Mouse (Mus musculus): ENCODE measurements at regions not wholly inside any gene's neighbourhood (a gene's known extent, or its start where the extent isn't known, plus 50 kb on each side); places are given as distances from the start of the nearest gene placed in this dataset.
A peak's percentile ranks its signal among the peaks of the same experiment; 100 is the strongest.

DNA sequence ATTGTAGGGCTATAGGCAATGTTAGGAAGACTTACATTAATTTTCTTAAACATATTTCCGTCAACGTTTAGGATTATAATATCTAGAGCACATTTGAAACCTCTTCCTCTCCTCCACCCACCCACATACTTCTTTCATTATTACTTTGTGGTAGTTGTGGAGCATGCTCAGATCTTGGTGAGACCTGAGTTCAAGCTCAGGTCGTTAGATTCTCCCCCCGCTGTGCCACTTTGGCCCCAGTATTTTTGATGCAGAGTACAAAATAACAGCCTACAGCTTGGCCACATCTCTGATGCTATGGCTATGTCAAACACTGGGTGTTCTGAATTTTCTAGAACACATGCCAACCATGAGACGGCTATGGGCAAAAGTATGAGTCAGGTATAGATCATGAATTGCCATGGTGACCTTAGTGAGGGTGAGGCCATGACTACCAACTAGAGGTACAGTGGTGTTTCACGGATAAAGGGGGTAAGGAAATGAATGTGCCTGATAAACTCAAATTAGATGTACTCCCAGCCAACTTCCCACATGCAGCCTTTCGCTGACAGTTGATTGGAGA lies 68.5 kb upstream of the H2afz start:
- DNase-seq (ENCODE audit: low read depth), result no peak

DNA sequence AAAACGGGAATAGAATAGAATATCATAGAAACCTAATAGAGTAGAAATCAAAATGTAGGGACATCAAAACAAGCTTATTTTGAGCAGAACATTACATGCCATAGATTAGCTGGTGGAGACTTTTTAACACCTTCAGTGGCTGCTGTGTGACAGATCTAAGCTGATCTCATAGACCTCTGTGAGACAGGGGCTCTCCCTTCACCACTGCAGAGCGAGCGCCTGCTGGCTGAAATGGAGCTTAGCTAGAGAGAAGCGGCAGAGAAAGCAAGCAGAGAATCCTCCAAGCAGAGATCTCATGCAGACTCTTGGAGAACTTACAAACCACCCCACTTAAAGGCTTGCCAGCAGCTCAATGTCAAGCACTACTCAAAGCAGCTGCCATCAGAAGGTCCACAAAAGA lies 65.5 kb upstream of the H2afz start:
- no peak for DNase-seq (ENCODE audit: low read depth)

DNA sequence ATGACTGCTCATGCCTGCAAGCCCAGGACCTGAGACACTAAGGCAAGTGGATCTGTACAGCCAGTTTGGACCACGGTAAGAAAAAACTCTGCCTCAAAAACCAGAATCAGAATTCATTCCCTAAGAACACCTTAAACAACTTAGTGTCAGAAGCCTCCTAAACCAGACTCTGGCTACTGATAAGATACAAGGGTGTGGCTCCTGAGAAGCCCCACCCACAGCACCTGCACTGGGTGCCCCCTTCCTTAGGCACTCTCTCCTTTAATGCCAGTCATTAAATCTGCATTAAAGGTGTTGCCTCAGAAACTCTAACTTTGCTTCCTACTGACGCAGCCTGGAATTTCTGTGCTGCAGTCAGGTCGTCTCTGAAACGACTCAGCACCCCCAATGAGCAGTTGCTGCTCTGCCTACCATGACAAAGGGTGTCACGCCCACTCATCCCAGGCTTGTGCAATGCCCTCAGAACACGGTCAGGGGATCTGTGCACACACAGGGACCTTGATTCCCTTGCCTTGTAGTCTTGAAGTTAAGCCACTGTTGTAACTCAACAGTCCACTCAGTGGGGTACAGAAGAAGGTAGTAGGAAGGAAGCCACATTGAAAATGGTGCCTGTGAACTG lies 62.8 kb upstream of the H2afz start:
- DNase-seq (ENCODE audit: low read depth), result peak; percentile 17

DNA sequence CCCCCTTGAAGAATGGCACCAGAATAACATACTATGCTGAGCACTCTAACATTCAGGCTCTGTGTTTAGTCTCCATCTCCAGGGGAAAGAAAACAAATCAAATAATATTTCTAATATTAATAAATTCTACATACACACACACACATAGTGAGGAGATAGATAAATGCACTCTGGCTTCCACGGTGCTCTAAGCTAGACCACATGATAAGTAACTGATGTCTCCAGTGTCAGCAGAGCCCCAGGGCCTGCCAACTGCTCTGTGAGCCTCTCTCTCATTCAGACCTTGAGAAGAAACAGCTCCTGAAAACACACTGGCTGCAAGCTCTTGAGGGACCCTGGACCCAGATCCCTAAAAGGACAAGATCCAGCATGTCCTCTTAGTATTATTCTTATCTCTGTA lies 56.9 kb upstream of the H2afz start:
- DNase-seq (ENCODE audit: low read depth), result no peak

DNA sequence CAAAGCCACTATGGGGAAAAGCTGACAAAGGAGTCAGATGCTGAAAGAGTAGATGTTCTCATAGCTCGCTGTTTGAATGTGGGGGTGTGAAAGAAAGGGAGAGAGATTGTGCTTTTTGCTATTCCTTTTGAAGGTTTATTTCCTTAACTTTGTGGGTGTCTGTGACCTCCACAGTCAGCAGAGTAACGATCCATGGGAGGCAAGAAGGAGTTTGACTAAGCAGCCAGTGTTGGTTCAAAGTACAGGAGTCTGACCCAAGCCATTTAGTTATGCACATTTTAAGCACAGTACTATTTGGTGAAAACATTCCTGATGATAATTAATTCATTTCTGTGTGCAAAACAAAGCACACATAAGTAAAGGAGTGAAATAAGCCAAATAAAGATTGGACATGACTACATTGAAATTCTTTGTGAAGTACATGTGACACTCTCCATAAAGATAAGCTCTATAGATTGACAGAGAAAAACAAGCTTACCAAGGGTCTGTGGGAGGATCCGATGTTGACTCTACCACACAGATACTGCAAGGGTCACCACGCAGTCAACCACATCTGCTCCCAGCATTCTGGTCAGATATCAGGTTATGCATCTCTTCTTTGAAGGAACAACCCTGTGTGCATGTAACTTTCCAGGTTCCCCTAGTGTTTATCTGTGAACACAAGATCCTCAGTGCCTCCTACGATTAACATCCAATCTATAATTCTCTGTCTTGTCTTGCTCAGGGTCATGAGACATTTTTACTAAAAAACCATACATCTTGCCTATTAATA lies 56.2 kb upstream of the H2afz start:
- DNase-seq (ENCODE audit: low read depth), result no peak

DNA sequence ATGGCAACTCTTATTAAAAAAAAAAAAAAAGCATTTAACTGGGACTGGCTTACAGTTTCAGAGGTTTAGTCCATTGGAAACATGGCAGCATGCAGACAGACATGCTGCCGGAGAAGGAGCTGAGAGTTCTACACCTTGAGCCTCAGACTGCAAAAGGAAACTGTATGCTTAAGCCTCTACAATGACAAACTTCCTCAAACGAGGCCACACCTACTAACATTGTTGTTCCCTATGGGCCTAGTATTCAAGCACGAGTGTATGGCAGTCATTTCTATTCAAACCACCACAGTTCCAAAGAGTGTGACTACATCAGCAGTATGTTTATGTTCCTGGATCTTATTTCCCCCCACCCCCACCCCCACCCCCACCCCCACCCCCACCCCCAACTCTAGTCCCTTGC lies 54.2 kb upstream of the H2afz start:
- no peak for DNase-seq (ENCODE audit: low read depth)
